Mouse (Mus musculus) MN1 (cell line): ENCODE data around the gene Fars2.
A peak's percentile ranks its signal among the peaks of the same experiment; 100 is the strongest.

Experiments used
- DNase-seq: peaks from one replicate; pipeline ENCODE4 v3.0.0-alpha.2; 2016; ENCODE audit warnings: low spot score

Gene Fars2

GRCm38 (mm10) chr13:36513126-36513525, 395.9 kb downstream of the Fars2 start:
- no peak for DNase-seq

- DNase-seq: peak; percentile 79
Observed at GRCm38 (mm10) chr13:36518144-36518571, 400.9 kb downstream of the Fars2 start.

- no peak for DNase-seq
Observed at GRCm38 (mm10) chr13:36527761-36528160, 410.5 kb downstream of the Fars2 start.

GRCm38 (mm10) chr13:36528223-36528895, 411.1 kb downstream of the Fars2 start:
- peak; percentile 42 for DNase-seq

- DNase-seq: peak; percentile 87
Observed at GRCm38 (mm10) chr13:36529467-36530039, 412.3 kb downstream of the Fars2 start.

GRCm38 (mm10) chr13:36530852-36531251, 413.6 kb downstream of the Fars2 start:
- no peak for DNase-seq

GRCm38 (mm10) chr13:36531893-36532292, 414.7 kb downstream of the Fars2 start:
- DNase-seq: no peak

- DNase-seq: no peak
Observed at GRCm38 (mm10) chr13:36533071-36533470, 415.9 kb downstream of the Fars2 start.

- DNase-seq: no peak
Observed at GRCm38 (mm10) chr13:36533518-36533917, 416.3 kb downstream of the Fars2 start.

- no peak for DNase-seq
Observed at GRCm38 (mm10) chr13:36533966-36534540, 416.8 kb downstream of the Fars2 start.

GRCm38 (mm10) chr13:36537580-36537979, 420.4 kb downstream of the Fars2 start:
- no peak for DNase-seq

GRCm38 (mm10) chr13:36538385-36538784, 421.2 kb downstream of the Fars2 start:
- no peak for DNase-seq

- DNase-seq: no peak
Observed at GRCm38 (mm10) chr13:36540231-36540630, 423.0 kb downstream of the Fars2 start.

- no peak for DNase-seq
Observed at GRCm38 (mm10) chr13:36541287-36541780, 424.1 kb downstream of the Fars2 start.

GRCm38 (mm10) chr13:36550694-36551093, 433.5 kb downstream of the Fars2 start:
- no peak for DNase-seq

- no peak for DNase-seq
Observed at GRCm38 (mm10) chr13:36552522-36553246, 435.5 kb downstream of the Fars2 start.

- DNase-seq: no peak
Observed at GRCm38 (mm10) chr13:36553247-36553642, 436.0 kb downstream of the Fars2 start.

GRCm38 (mm10) chr13:36554743-36555142, 437.5 kb downstream of the Fars2 start:
- no peak for DNase-seq

GRCm38 (mm10) chr13:36562447-36563441, 445.5 kb downstream of the Fars2 start:
- DNase-seq: no peak

GRCm38 (mm10) chr13:36564764-36565315, 447.6 kb downstream of the Fars2 start:
- DNase-seq: no peak

GRCm38 (mm10) chr13:36576781-36577180, 459.6 kb downstream of the Fars2 start:
- peak; percentile 37 for DNase-seq
